Mouse (Mus musculus): ENCODE measurements around the gene Il2rb. TPM values are rescaled to one million over a fixed set of nuclear protein-coding genes. Genes with fewer than 3 reads are reported as not detected.

Il2rb gene
- total RNA-seq (2012; rRNA removed) (0.04 TPM in 1 of 2 replicates, not detected in the other), polyA plus RNA-seq (2012; ENCODE audit: insufficient read depth in 1 of 2, insufficient read length in 2 of 2, low read depth in 1 of 2, low replicate concordance in 2 of 2, missing spikeins in 1 of 2) (not detected)

DNA sequence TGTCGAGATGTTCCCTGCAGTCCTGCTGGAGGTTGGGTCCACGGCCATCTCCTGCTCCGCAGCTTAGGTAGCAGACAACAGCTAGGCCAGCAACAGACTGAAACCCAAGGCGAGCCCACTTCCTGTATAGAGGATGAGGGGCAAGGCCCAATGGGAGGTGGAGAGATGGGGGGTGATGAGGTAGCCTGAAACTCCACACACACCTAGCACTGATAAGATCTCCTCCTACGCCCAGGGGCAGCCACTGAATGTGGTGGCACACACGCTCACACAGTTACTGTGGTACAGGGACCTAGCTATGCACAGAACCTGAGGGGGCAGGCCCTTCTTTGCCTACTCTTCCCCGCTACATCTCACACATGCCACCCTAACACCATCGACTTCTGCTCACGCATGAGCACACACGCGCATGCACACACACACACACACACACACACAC lies at the start of gene Il2rb:
Gene Il2rb (minus strand): TSS at position 304 of the 439 bp plus-strand sequence.
- Histone ChIP-seq H3K9ac (ENCODE audit: control insufficient read depth, low read depth, low read length, poor library complexity, severe bottlenecking) (no peak within 1 kb of the TSS), H3K36me3 (ENCODE audit: control insufficient read depth in 1 of 2, insufficient read depth in 2 of 2, low read length in 2 of 2) (no peaks in the 10 kb centered on the region), H3K9me3 (replicated peaks; ENCODE audit: insufficient read depth, low read length) (no peaks in the 10 kb centered on the region), H3K27ac (ENCODE audit: control insufficient read depth, low read depth, low read length) (no peak within 1 kb of the TSS), H3K79me2 (ENCODE audit: control insufficient read depth, insufficient read depth, low read length, poor library complexity) (no peaks in the 10 kb centered on the region), H3K4me1 (ENCODE audit: control insufficient read depth in 1 of 2, insufficient read depth in 2 of 2, low read length in 2 of 2) (no peaks in the 10 kb centered on the region), H3K27me3 (ENCODE audit: control insufficient read depth in 1 of 2, insufficient read depth in 2 of 2, low read length in 2 of 2) (no peaks in the 10 kb centered on the region), H3K4me3 (ENCODE audit: control insufficient read depth in 1 of 2, insufficient read depth in 1 of 2, low read depth in 2 of 2, low read length in 2 of 2) (no peak within 1 kb of the TSS)
- DNase-seq (ENCODE audit: low read depth, low spot score) = no peak
- TF ChIP-seq TCF12 (IDR thresholded peaks at IDR 0.05; ENCODE audit: low read depth, low read length) (no peak), ELF1 (IDR thresholded peaks at IDR 0.05; ENCODE audit: low read depth, low read length) (no peak), MAFK (IDR thresholded peaks at IDR 0.05; ENCODE audit: borderline replicate concordance, low read depth, low read length) (no peak), RAD21 (IDR thresholded peaks at IDR 0.05; ENCODE audit: low read depth, low read length) (no peak), CHD1 (IDR thresholded peaks at IDR 0.05; ENCODE audit: low read depth, low read length) (no peak), JUND (IDR thresholded peaks at IDR 0.05; ENCODE audit: low read depth, low read length) (no peak), KAT2A (conservative IDR thresholded peaks at IDR 0.05; ENCODE audit: low read depth, low read length) (no peak), CTCF (IDR thresholded peaks at IDR 0.05 in 2 of 3, conservative IDR thresholded peaks at IDR 0.05 in 1 of 3; ENCODE audit: control insufficient read depth in 1 of 3, insufficient read depth in 1 of 3, low read depth in 2 of 3, low read length in 3 of 3, poor library complexity in 1 of 3, severe bottlenecking in 1 of 3) (no peak)

DNA sequence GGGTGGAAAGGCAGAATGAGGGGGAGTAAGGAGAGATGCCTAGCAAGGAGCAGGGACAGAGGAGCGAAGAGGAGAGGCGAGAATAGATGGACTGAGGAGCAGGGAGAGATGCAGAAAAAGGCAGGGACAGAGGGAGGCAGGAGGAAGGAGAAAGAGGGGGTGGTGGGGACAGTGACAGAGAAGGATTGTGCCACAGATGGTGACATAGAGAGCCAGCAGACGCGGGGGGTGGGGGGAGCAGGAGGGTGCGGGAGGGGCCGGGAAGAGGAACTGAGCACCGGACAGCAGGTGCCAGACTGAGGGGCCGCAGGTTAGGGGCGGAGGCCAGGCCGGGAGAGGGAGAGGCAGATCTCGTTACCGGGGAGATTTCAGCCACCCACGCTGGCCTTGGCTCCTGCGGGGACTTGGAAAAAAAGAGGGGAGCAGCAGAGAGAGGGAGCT lies 49.5 kb upstream of the Il2rb start, which contains the start of gene Sstr3:
Gene Sstr3 (minus strand): TSS at position 125 of the 441 bp plus-strand sequence.
- H3K36me3 ChIP-seq (ENCODE audit: control insufficient read depth in 1 of 2, insufficient read depth in 2 of 2, low read length in 2 of 2) = no peaks in the 10 kb centered on the region
- DNase-seq (ENCODE audit: low read depth, low spot score) = no peak
- H3K4me1 ChIP-seq (ENCODE audit: control insufficient read depth in 1 of 2, insufficient read depth in 2 of 2, low read length in 2 of 2) = peaks cover 0 to 7% of the 10 kb centered on the region in 2 experiments; a peak in 1 of 4 replicates
- H3K4me3 ChIP-seq (ENCODE audit: control insufficient read depth in 1 of 2, insufficient read depth in 1 of 2, low read depth in 2 of 2, low read length in 2 of 2) = no peak within 1 kb of the TSS
- no peaks in the 10 kb centered on the region for H3K79me2 ChIP-seq (ENCODE audit: control insufficient read depth, insufficient read depth, low read length, poor library complexity)
- peaks cover 0 to 3% of the 10 kb centered on the region in 2 experiments; a peak in 3 of 4 replicates for H3K27me3 ChIP-seq (ENCODE audit: control insufficient read depth in 1 of 2, insufficient read depth in 2 of 2, low read length in 2 of 2)
- TF ChIP-seq SIN3A (IDR thresholded peaks at IDR 0.05; ENCODE audit: low read length) (no peak), MAX (IDR thresholded peaks at IDR 0.05; ENCODE audit: low read length) (no peak), USF2 (IDR thresholded peaks at IDR 0.05; ENCODE audit: borderline replicate concordance in 1 of 2, insufficient read depth in 1 of 2, low read depth in 1 of 2, low read length in 2 of 2) (no peak), MAZ (IDR thresholded peaks at IDR 0.05; ENCODE audit: low read depth, low read length) (no peak), TCF12 (IDR thresholded peaks at IDR 0.05; ENCODE audit: low read depth, low read length) (no peak), ZMIZ1 (IDR thresholded peaks at IDR 0.05; ENCODE audit: low read depth, low read length) (no peak), RCOR1 (IDR thresholded peaks at IDR 0.05; ENCODE audit: low read depth, low read length) (no peak), MEF2A (IDR thresholded peaks at IDR 0.05; ENCODE audit: extremely low read depth, insufficient replicate concordance, low read depth, low read length, poor library complexity, severe bottlenecking) (no peak), CTCF (IDR thresholded peaks at IDR 0.05 in 2 of 3, conservative IDR thresholded peaks at IDR 0.05 in 1 of 3; ENCODE audit: control insufficient read depth in 1 of 3, insufficient read depth in 1 of 3, low read depth in 2 of 3, low read length in 3 of 3, poor library complexity in 1 of 3, severe bottlenecking in 1 of 3) (no peak), NELFE (IDR thresholded peaks at IDR 0.05; ENCODE audit: low read depth, low read length) (no peak)
- H3K9ac ChIP-seq (ENCODE audit: control insufficient read depth, low read depth, low read length, poor library complexity, severe bottlenecking) = no peak within 1 kb of the TSS
- H3K27ac ChIP-seq (ENCODE audit: control insufficient read depth, low read depth, low read length) = no peak within 1 kb of the TSS
- no peaks in the 10 kb centered on the region for H3K9me3 ChIP-seq (replicated peaks; ENCODE audit: insufficient read depth, low read length)

Measured in MEL (cell line).